Mouse (Mus musculus): ENCODE measurements around the gene Abca13. TPM values are rescaled to one million over a fixed set of nuclear protein-coding genes. Genes with fewer than 3 reads are reported as not detected.

The Abca13 gene
- polyA plus RNA-seq, 1 experiment from 2014 or later = not detected

GRCm38 (mm10) chr11:9619986-9620385, 428.2 kb downstream of the Abca13 start:
- Histone ChIP-seq H3K4me2 (replicated peaks; ENCODE audit: low read depth, low read length) (no peak overlapping the region), H3K4me3 (ENCODE audit: low read depth, low read length) (no peak overlapping the region), H3K9ac (ENCODE audit: low read depth, low read length) (no peak overlapping the region), H3K27ac (ENCODE audit: low read depth, low read length) (no peak overlapping the region), H3K4me1 (replicated peaks; ENCODE audit: control insufficient read depth, insufficient read depth, low read length) (no peaks in the 10 kb centered on the region), H3K36me3 (ENCODE audit: control insufficient read depth, insufficient read depth, low read length) (no peaks in the 10 kb centered on the region), H3K27me3 (ENCODE audit: control insufficient read depth, insufficient read depth, low read length) (no peaks in the 10 kb centered on the region), H3K9me3 (ENCODE audit: control insufficient read depth, low read length) (no peaks in the 10 kb centered on the region)
- ATAC-seq (ENCODE audit: low FRiP score) (no peak), DNase-seq (ENCODE audit: low spot score) (no peak)
- 73% methylated on average over 1 of the region's 1 CpGs for WGBS

- no peaks in the 10 kb centered on the region for H3K9me3 ChIP-seq (ENCODE audit: control insufficient read depth, low read length)
- DNase-seq (ENCODE audit: low spot score) = no peak
- H3K9ac ChIP-seq (ENCODE audit: low read depth, low read length) = no peak overlapping the region
- no peak for ATAC-seq (ENCODE audit: low FRiP score)
- H3K4me1 ChIP-seq (replicated peaks; ENCODE audit: control insufficient read depth, insufficient read depth, low read length) = no peaks in the 10 kb centered on the region
- H3K36me3 ChIP-seq (ENCODE audit: control insufficient read depth, insufficient read depth, low read length) = no peaks in the 10 kb centered on the region
- no peaks in the 10 kb centered on the region for H3K27me3 ChIP-seq (ENCODE audit: control insufficient read depth, insufficient read depth, low read length)
- WGBS = 90% methylated on average over 2 of the region's 2 CpGs
- H3K27ac ChIP-seq (ENCODE audit: low read depth, low read length) = no peak overlapping the region
- H3K4me2 ChIP-seq (replicated peaks; ENCODE audit: low read depth, low read length) = no peak overlapping the region
- H3K4me3 ChIP-seq (ENCODE audit: low read depth, low read length) = no peak overlapping the region
These were observed 431.1 kb downstream of the Abca13 start for GRCm38 (mm10) chr11:9622888-9623287.

- no peaks in the 10 kb centered on the region for H3K36me3 ChIP-seq (ENCODE audit: control insufficient read depth, insufficient read depth, low read length)
- no peak overlapping the region for H3K4me3 ChIP-seq (ENCODE audit: low read depth, low read length)
- H3K4me1 ChIP-seq (replicated peaks; ENCODE audit: control insufficient read depth, insufficient read depth, low read length) = no peaks in the 10 kb centered on the region
- no peak overlapping the region for H3K9ac ChIP-seq (ENCODE audit: low read depth, low read length)
- no peaks in the 10 kb centered on the region for H3K9me3 ChIP-seq (ENCODE audit: control insufficient read depth, low read length)
- DNase-seq (ENCODE audit: low spot score) (no peak), ATAC-seq (ENCODE audit: low FRiP score) (no peak)
- H3K27me3 ChIP-seq (ENCODE audit: control insufficient read depth, insufficient read depth, low read length) = no peaks in the 10 kb centered on the region
- no peak overlapping the region for H3K27ac ChIP-seq (ENCODE audit: low read depth, low read length)
- 71% methylated on average over 1 of the region's 1 CpGs for WGBS
- no peak overlapping the region for H3K4me2 ChIP-seq (replicated peaks; ENCODE audit: low read depth, low read length)
These were observed 433.0 kb downstream of the Abca13 start for GRCm38 (mm10) chr11:9624753-9625152.

GRCm38 (mm10) chr11:9625812-9626211, 434.1 kb downstream of the Abca13 start:
- Histone ChIP-seq H3K4me2 (replicated peaks; ENCODE audit: low read depth, low read length) (no peak overlapping the region), H3K36me3 (ENCODE audit: control insufficient read depth, insufficient read depth, low read length) (no peaks in the 10 kb centered on the region), H3K27me3 (ENCODE audit: control insufficient read depth, insufficient read depth, low read length) (no peaks in the 10 kb centered on the region), H3K9ac (ENCODE audit: low read depth, low read length) (no peak overlapping the region), H3K4me1 (replicated peaks; ENCODE audit: control insufficient read depth, insufficient read depth, low read length) (no peaks in the 10 kb centered on the region), H3K4me3 (ENCODE audit: low read depth, low read length) (no peak overlapping the region), H3K9me3 (ENCODE audit: control insufficient read depth, low read length) (no peaks in the 10 kb centered on the region), H3K27ac (ENCODE audit: low read depth, low read length) (no peak overlapping the region)
- DNase-seq (ENCODE audit: low spot score) (no peak), ATAC-seq (ENCODE audit: low FRiP score) (no peak)
- 97% methylated on average over 1 of the region's 1 CpGs for WGBS

- no peak for DNase-seq (ENCODE audit: low spot score)
- Histone ChIP-seq H3K4me3 (ENCODE audit: low read depth, low read length) (no peak overlapping the region), H3K27ac (ENCODE audit: low read depth, low read length) (no peak overlapping the region), H3K27me3 (ENCODE audit: control insufficient read depth, insufficient read depth, low read length) (no peaks in the 10 kb centered on the region), H3K36me3 (ENCODE audit: control insufficient read depth, insufficient read depth, low read length) (no peaks in the 10 kb centered on the region), H3K4me2 (replicated peaks; ENCODE audit: low read depth, low read length) (no peak overlapping the region), H3K9ac (ENCODE audit: low read depth, low read length) (no peak overlapping the region), H3K4me1 (replicated peaks; ENCODE audit: control insufficient read depth, insufficient read depth, low read length) (no peaks in the 10 kb centered on the region), H3K9me3 (ENCODE audit: control insufficient read depth, low read length) (no peaks in the 10 kb centered on the region)
- no peak for ATAC-seq (ENCODE audit: low FRiP score)
- 84% methylated on average over 3 of the region's 3 CpGs for WGBS
These were observed 455.5 kb downstream of the Abca13 start for GRCm38 (mm10) chr11:9647272-9647671.

GRCm38 (mm10) chr11:9647991-9648390, 456.2 kb downstream of the Abca13 start:
- Histone ChIP-seq H3K27me3 (ENCODE audit: control insufficient read depth, insufficient read depth, low read length) (no peaks in the 10 kb centered on the region), H3K9ac (ENCODE audit: low read depth, low read length) (no peak overlapping the region), H3K4me1 (replicated peaks; ENCODE audit: control insufficient read depth, insufficient read depth, low read length) (no peaks in the 10 kb centered on the region), H3K4me3 (ENCODE audit: low read depth, low read length) (no peak overlapping the region), H3K4me2 (replicated peaks; ENCODE audit: low read depth, low read length) (no peak overlapping the region), H3K27ac (ENCODE audit: low read depth, low read length) (no peak overlapping the region), H3K36me3 (ENCODE audit: control insufficient read depth, insufficient read depth, low read length) (no peaks in the 10 kb centered on the region), H3K9me3 (ENCODE audit: control insufficient read depth, low read length) (no peaks in the 10 kb centered on the region)
- ATAC-seq (ENCODE audit: low FRiP score) (no peak), DNase-seq (ENCODE audit: low spot score) (peak; percentile 13)
- WGBS = 73% methylated on average over 3 of the region's 3 CpGs

GRCm38 (mm10) chr11:9666648-9667255, 475.0 kb downstream of the Abca13 start:
- Histone ChIP-seq H3K4me3 (ENCODE audit: low read depth, low read length) (no peak overlapping the region), H3K36me3 (ENCODE audit: control insufficient read depth, insufficient read depth, low read length) (no peaks in the 10 kb centered on the region), H3K9me3 (ENCODE audit: control insufficient read depth, low read length) (no peaks in the 10 kb centered on the region), H3K9ac (ENCODE audit: low read depth, low read length) (no peak overlapping the region), H3K4me1 (replicated peaks; ENCODE audit: control insufficient read depth, insufficient read depth, low read length) (no peaks in the 10 kb centered on the region), H3K4me2 (replicated peaks; ENCODE audit: low read depth, low read length) (no peak overlapping the region), H3K27ac (ENCODE audit: low read depth, low read length) (no peak overlapping the region), H3K27me3 (ENCODE audit: control insufficient read depth, insufficient read depth, low read length) (no peaks in the 10 kb centered on the region)
- ATAC-seq (ENCODE audit: low FRiP score) (no peak), DNase-seq (ENCODE audit: low spot score) (no peak)
- WGBS = 87% methylated on average over 3 of the region's 3 CpGs

- 77% methylated on average over 1 of the region's 1 CpGs for WGBS
- Histone ChIP-seq H3K4me1 (replicated peaks; ENCODE audit: control insufficient read depth, insufficient read depth, low read length) (no peaks in the 10 kb centered on the region), H3K9ac (ENCODE audit: low read depth, low read length) (no peak overlapping the region), H3K36me3 (ENCODE audit: control insufficient read depth, insufficient read depth, low read length) (no peaks in the 10 kb centered on the region), H3K4me2 (replicated peaks; ENCODE audit: low read depth, low read length) (no peak overlapping the region), H3K27ac (ENCODE audit: low read depth, low read length) (no peak overlapping the region), H3K4me3 (ENCODE audit: low read depth, low read length) (no peak overlapping the region), H3K27me3 (ENCODE audit: control insufficient read depth, insufficient read depth, low read length) (no peaks in the 10 kb centered on the region), H3K9me3 (ENCODE audit: control insufficient read depth, low read length) (no peaks in the 10 kb centered on the region)
- ATAC-seq (ENCODE audit: low FRiP score) (no peak), DNase-seq (ENCODE audit: low spot score) (no peak)
These were observed 477.7 kb downstream of the Abca13 start for GRCm38 (mm10) chr11:9669430-9669829.

- WGBS = 95% methylated on average over 2 of the region's 2 CpGs
These were observed 493.2 kb downstream of the Abca13 start for GRCm38 (mm10) chr11:9684952-9685351.

More at GRCm38 (mm10) chr11:9684952-9685351, 493.2 kb downstream of the Abca13 start:
- H3K36me3 ChIP-seq (ENCODE audit: control insufficient read depth, insufficient read depth, low read length) = no peaks in the 10 kb centered on the region
- no peak overlapping the region for H3K4me2 ChIP-seq (replicated peaks; ENCODE audit: low read depth, low read length)
- ATAC-seq (ENCODE audit: low FRiP score) (no peak), DNase-seq (ENCODE audit: low spot score) (no peak)
- H3K9me3 ChIP-seq (ENCODE audit: control insufficient read depth, low read length) = no peaks in the 10 kb centered on the region
- H3K4me1 ChIP-seq (replicated peaks; ENCODE audit: control insufficient read depth, insufficient read depth, low read length) = no peaks in the 10 kb centered on the region
- H3K9ac ChIP-seq (ENCODE audit: low read depth, low read length) = no peak overlapping the region
- no peak overlapping the region for H3K27ac ChIP-seq (ENCODE audit: low read depth, low read length)
- H3K27me3 ChIP-seq (ENCODE audit: control insufficient read depth, insufficient read depth, low read length) = no peaks in the 10 kb centered on the region
- H3K4me3 ChIP-seq (ENCODE audit: low read depth, low read length) = no peak overlapping the region
